Mouse (Mus musculus) stomach, postnatal 0 days (tissue): ENCODE measurements around the gene Elovl3. TPM values are rescaled to one million over a fixed set of nuclear protein-coding genes. Genes with fewer than 3 reads are reported as not detected.
"Not testable (repeated sequence)": the region's sequence is repeated elsewhere in the genome, so short reads cannot be mapped to it uniquely, and the experiment has no call there.

Source experiments
- ATAC-seq: fragments of 200-750 bp; cut with Nextera tagmentation; 2 replicates; pipeline ENCODE4 v1.8.0; 2017; ENCODE audit not compliant: low FRiP score, low TSS enrichment
- DNase-seq: peaks from one replicate; pipeline ENCODE4 v3.0.0-alpha.2; 2016; ENCODE audit warnings: low spot score
- H3K27ac ChIP-seq: fragments of 300-500 bp; sonication (generic); replicated peaks from 2 replicates; pipeline ENCODE4 v1.5.1; 2014; ENCODE audit warnings: mild to moderate bottlenecking, control low read depth
- H3K27me3 ChIP-seq: fragments of 300-500 bp; sonication (generic); 2 replicates; pipeline ENCODE4 v1.6.1; 2014; ENCODE audit warnings: low read length; ENCODE audit not compliant: control insufficient read depth, insufficient read depth
- H3K36me3 ChIP-seq: fragments of 300-500 bp; sonication (generic); 2 replicates; pipeline ENCODE4 v1.6.1; 2014; ENCODE audit warnings: low read length, mixed read lengths; ENCODE audit not compliant: control insufficient read depth, insufficient read depth
- H3K4me1 ChIP-seq: fragments of 300-500 bp; sonication (generic); replicated peaks from 2 replicates; pipeline ENCODE4 v1.6.1; 2014; ENCODE audit warnings: antibody characterized with exemption; ENCODE audit not compliant: control insufficient read depth, insufficient read depth
- H3K4me2 ChIP-seq: fragments of 300-500 bp; sonication (generic); replicated peaks from 2 replicates; pipeline ENCODE4 v1.6.1; 2014; ENCODE audit warnings: low read depth, mild to moderate bottlenecking, control low read depth, moderate library complexity
- H3K4me3 ChIP-seq: fragments of 300-500 bp; sonication (generic); 2 replicates; pipeline ENCODE4 v1.5.1; 2014; ENCODE audit warnings: low read depth, low read length, control low read depth
- H3K9ac ChIP-seq: fragments of 300-500 bp; sonication (generic); 2 replicates; pipeline ENCODE4 v1.6.1; 2014; ENCODE audit warnings: mild to moderate bottlenecking, low read length, control low read depth, mixed read lengths
- H3K9me3 ChIP-seq: fragments of 300-500 bp; sonication (generic); 2 replicates; pipeline ENCODE4 v1.6.1; 2016; ENCODE audit warnings: low read length; ENCODE audit not compliant: control insufficient read depth
- CTCF ChIP-seq: IDR thresholded peaks from 2 replicates; pipeline ENCODE4 v1.5.1; 2016; ENCODE audit warnings: antibody characterized with exemption, low read depth, mild to moderate bottlenecking, moderate library complexity
- EP300 ChIP-seq: optimal IDR thresholded peaks from 2 replicates; pipeline ENCODE3; 2016; ENCODE audit warnings: antibody characterized with exemption
- WGBS: fragments of 180-500 bp; shearing (Covaris S2); extraction: QIAGEN DNeasy Blood & Tissue Kit; methylation state at CpG from one replicate; pipeline ENCODE4 v1.1.7; 2014; 5-methylcytosine and 5-hydroxymethylcytosine counted together
- polyA plus RNA-seq: library from polyadenylated mRNA; unstranded; fragments of >200 nt; fragmentation: Nextera tagmentation; extraction: Ambion mirVana; gene quantifications from 2 replicates; pipeline ENCODE4 v1.2.1, GENCODE M21; 2015

Gene Elovl3
- polyA plus RNA-seq, 1 experiment from 2014 or later = not detected

GRCm38 (mm10) chr19:46149091-46149490, 17.4 kb downstream of the Elovl3 start:
- ATAC-seq (no peak), DNase-seq (no peak)
- H3K4me3 ChIP-seq = peak overlapping the region; percentile 50; the same call in 1 of the 2 replicates
- H3K27me3 ChIP-seq = peaks cover 13% of the 10 kb centered on the region; the same call in 1 of the 2 replicates
- 28% methylated on average over 12 of the region's 12 CpGs for WGBS
- H3K9me3 ChIP-seq = no peaks in the 10 kb centered on the region
- no peak for TF ChIP-seq CTCF
- TF ChIP-seq EP300 = no peak
- no peak overlapping the region for H3K27ac ChIP-seq
- no peaks in the 10 kb centered on the region for H3K36me3 ChIP-seq
- H3K4me1 ChIP-seq = 0 out of 2 replicates have a peak, but pooled peaks cover 3% of the 10 kb centered on the region
- H3K9ac ChIP-seq = no peak overlapping the region
- H3K4me2 ChIP-seq = peak overlapping the region; percentile 92

DNA sequence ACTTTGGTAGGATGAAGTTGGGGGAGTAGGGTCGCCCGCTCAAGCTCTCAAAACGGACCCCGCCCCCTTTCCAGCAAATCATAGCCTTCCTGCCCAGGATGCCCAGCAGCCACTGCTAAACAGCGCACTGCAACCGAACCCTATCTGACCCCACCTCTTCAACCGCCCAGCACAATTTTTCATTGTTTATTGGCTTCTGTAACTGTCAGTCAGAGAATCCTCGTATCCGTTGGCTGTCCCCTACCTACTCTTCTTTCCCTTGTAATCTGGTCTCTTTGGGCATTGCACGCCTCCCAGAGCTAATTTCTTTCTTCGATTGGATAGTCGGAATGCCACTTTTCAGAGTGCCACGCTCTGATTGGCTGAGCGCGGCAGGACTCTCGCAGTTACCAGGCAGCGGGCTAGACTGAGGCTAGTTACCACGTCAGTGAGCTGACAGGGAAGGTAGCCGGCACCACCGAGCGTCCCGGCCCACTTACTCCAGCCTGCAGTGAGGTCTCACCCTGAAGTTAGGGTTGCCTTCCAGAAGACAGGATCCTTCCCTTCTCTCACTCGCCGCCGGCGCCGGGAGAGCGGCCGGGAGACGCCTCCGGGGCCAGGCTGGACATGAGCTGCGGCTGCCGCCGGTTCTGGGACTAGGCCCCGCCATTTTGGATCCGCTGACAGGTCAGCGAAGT, 20.6 kb downstream of the Elovl3 start, which contains the start of gene Gbf1:
Gbf1 (plus strand) TSS at position 383 of the 677 bp plus-strand sequence.
- Histone ChIP-seq H3K4me3 (peak within 1 kb of the TSS; percentile 62), H3K27me3 (peaks cover 7% of the 10 kb centered on the region; the same call in 1 of the 2 replicates), H3K9ac (peak within 1 kb of the TSS; percentile 72), H3K27ac (peak within 1 kb of the TSS; percentile 8; the same call in 1 of the 2 replicates), H3K4me2 (peak within 1 kb of the TSS; percentile 83), H3K4me1 (0 out of 2 replicates have a peak, but pooled peaks cover 3% of the 10 kb centered on the region), H3K36me3 (no peaks in the 10 kb centered on the region; the same call in 1 of the 2 replicates), H3K9me3 (no peaks in the 10 kb centered on the region)
- under 1% methylated on average over 32 of the region's 37 CpGs for WGBS
- TF ChIP-seq EP300 (no peak), CTCF (0 out of 2 replicates have a peak, but pooled peaks have one; percentile 11)
- DNase-seq (peak; percentile 93), ATAC-seq (peak; percentile 97)

GRCm38 (mm10) chr19:46165950-46166349, 34.3 kb downstream of the Elovl3 start:
- H3K9me3 ChIP-seq = no peaks in the 10 kb centered on the region
- no peak for TF ChIP-seq EP300
- no peak for TF ChIP-seq CTCF
- no peaks in the 10 kb centered on the region for H3K4me1 ChIP-seq
- H3K27me3 ChIP-seq = no peaks in the 10 kb centered on the region
- peaks cover 5% of the 10 kb centered on the region for H3K36me3 ChIP-seq
- WGBS = 90% methylated on average over 3 of the region's 3 CpGs
- ATAC-seq = no peak
- H3K4me2 ChIP-seq = no peak overlapping the region
- DNase-seq = no peak
- no peak overlapping the region for H3K27ac ChIP-seq
- no peak overlapping the region for H3K4me3 ChIP-seq
- H3K9ac ChIP-seq = no peak overlapping the region

DNA sequence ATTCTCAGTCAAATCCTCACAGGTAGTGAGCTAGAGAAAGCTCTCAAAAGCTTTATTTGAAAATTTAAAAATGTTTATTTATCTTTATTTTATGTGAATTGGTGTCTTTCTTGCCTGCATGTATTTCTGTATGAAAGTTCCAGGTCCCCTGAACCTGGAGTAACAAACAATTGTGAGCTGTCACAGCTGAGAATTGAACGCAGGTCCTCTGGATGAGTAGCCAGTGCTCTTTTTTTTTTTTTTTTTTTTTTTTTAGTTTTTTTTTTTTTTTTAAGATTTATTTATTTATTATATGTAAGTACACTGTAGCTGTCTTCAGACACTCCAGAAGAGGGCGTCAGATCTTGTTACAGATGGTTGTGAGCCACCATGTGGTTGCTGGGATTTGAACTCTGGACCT, 35.5 kb downstream of the Elovl3 start:
- not testable (repeated sequence) for H3K36me3 ChIP-seq, H3K27me3 ChIP-seq, H3K9me3 ChIP-seq, ATAC-seq, H3K4me2 ChIP-seq, H3K4me3 ChIP-seq, H3K27ac ChIP-seq, H3K4me1 ChIP-seq, DNase-seq, H3K9ac ChIP-seq
- 93% methylated on average over 1 of the region's 2 CpGs for WGBS

DNA sequence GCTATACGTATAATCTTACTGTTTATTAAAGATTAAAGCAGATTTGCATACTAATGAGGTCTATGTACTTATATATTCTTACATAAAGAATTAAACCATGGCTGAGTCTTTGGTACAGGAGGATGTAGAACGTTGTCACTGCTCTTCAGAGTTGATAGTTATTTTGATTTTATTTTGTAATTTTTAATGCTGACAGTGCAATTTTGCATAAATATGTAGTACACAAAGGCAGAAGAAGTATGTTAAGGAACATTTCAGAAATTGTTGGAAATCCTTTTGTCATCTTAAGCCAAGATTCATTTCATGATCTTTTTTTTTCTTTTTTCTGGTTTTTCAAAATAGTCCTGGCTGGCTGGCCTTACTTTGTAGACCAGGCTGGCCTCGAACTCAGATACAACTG, 37.7 kb downstream of the Elovl3 start:
- no peak for TF ChIP-seq EP300
- no peak for TF ChIP-seq CTCF
- Histone ChIP-seq H3K27me3 (no peaks in the 10 kb centered on the region), H3K4me1 (no peaks in the 10 kb centered on the region), H3K27ac (no peak overlapping the region), H3K4me2 (no peak overlapping the region), H3K4me3 (no peak overlapping the region), H3K9me3 (no peaks in the 10 kb centered on the region), H3K36me3 (peaks cover 7% of the 10 kb centered on the region), H3K9ac (no peak overlapping the region)
- DNase-seq (no peak), ATAC-seq (no peak)
- 78% methylated on average over 3 of the region's 3 CpGs for WGBS

DNA sequence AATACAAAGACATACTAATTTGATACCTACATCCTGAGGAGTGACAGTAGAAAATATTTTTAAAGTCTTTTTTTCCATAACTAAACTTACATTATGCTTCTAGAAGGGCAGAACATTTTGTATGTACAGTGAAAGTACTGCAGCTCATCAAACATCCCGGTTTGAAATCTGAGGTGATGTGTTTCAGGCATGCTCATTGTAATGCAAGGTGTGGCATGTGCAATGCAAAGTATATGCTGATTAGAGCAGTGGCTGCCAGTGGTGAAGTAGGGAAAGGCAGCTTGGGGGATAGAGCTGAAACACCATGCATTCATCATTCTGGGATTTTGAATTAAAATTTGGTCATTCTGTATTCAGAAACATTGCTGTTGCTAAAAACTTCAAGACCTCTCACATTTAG, 38.2 kb downstream of the Elovl3 start:
- Histone ChIP-seq H3K9me3 (no peaks in the 10 kb centered on the region), H3K36me3 (peaks cover 4% of the 10 kb centered on the region; the same call in 1 of the 2 replicates), H3K4me2 (no peak overlapping the region), H3K4me1 (no peaks in the 10 kb centered on the region), H3K27ac (no peak overlapping the region), H3K9ac (no peak overlapping the region), H3K4me3 (no peak overlapping the region), H3K27me3 (no peaks in the 10 kb centered on the region)
- no peak for TF ChIP-seq CTCF
- TF ChIP-seq EP300 = no peak
- WGBS = 51% methylated on average over 1 of the region's 1 CpGs
- DNase-seq = no peak
- no peak for ATAC-seq
